In the genomic region with DNA sequence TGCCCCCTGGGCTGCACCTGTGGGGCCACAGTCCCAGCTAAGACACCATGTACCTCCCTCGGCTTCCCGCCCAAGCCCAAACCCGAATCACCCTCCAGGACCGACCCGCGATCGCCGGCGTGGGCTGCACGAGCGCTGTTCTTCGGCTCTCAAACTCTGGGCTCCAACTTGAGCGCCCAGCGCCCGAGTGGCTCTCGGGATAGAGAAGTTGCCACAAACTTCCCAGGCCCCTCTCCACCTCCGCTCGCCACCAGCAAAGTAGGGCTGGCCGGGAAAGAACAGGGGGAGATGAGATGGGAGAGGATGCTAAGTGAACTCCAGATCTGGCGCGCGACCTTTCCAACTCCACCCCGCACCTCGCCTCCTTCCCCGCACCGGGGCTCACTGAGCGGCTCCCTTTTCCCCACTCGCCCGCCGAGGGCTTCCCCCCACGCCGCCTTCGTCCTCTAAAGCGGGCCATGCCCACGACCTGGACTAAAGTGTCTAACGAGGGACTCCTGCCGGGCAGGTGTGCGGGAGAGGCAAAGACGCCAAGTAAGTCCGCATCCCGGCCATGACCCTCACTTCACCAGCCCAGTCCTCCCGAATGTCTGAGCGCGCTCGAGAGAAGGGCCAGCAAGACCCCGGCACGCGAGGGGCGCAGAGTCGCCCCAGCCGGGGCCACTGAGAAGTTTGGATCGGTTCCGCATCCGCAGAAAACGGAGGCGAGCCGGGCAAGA, we compare ENCODE assay signal across 7 mouse cellular contexts. TPM values are rescaled to one million over a fixed set of nuclear protein-coding genes. Genes with fewer than 3 reads are reported as not detected.
A peak's percentile ranks its signal among the peaks of the same experiment; 100 is the strongest.
DNase-seq lines count a peak whose midpoint lies in the region; ATAC-seq and TF ChIP-seq lines count a peak whose summit lies in the region.

No protein-coding gene starts in this region.

- H3K4me3 ChIP-seq in bone marrow macrophage, adult 2 months (ENCODE audit: insufficient read depth, low read length): peak overlapping the region; percentile 69
- peak overlapping the region; percentile 70 for H3K4me3 ChIP-seq in forebrain, embryonic 14.5 days (ENCODE audit: low read depth, low read length)
- H3K4me3 ChIP-seq in kidney, embryonic 16.5 days (ENCODE audit: low read length): peak overlapping the region; percentile 69
- peak overlapping the region; percentile 74 for H3K4me3 ChIP-seq in midbrain, embryonic 11.5 days (ENCODE audit: low read depth, low read length)

- DNase-seq in ovary, postnatal 10 days (ENCODE audit: low spot score): peak; percentile 7
- no peak for DNase-seq in ovary, postnatal 14 days (ENCODE audit: low spot score)
- no peak for DNase-seq in forebrain, embryonic 14.5 days (ENCODE audit: low spot score)
- peak; percentile 96 for DNase-seq in midbrain, embryonic 11.5 days (ENCODE audit: low spot score, missing footprints)
- peak; percentile 58 to 68 for DNase-seq in thymus, postnatal 10 days (ENCODE audit: low spot score in 2 of 2)

- peak overlapping the region; percentile 82 for H3K9ac ChIP-seq in forebrain, embryonic 14.5 days (ENCODE audit: low read length)
- H3K9ac ChIP-seq in kidney, embryonic 16.5 days (replicated peaks; ENCODE audit: low read length): peak overlapping the region; percentile 65
- H3K9ac ChIP-seq in midbrain, embryonic 11.5 days (ENCODE audit: low read length): peak overlapping the region; percentile 73

- TF ChIP-seq POLR2A in bone marrow macrophage, adult 2 months (IDR thresholded peaks at IDR 0.05; ENCODE audit: borderline replicate concordance, low read depth, low read length): no peak

- TF ChIP-seq CTCF in bone marrow macrophage, adult 2 months (IDR thresholded peaks at IDR 0.05; ENCODE audit: low read depth, low read length): no peak

- H3K4me1 ChIP-seq in bone marrow macrophage, adult 2 months (ENCODE audit: control insufficient read depth, insufficient read depth, low read length): 0 out of 2 replicates have a peak, but pooled peaks cover 3% of the 10 kb centered on the region
- peaks cover 12% of the 10 kb centered on the region; the same call in 1 of the 2 replicates for H3K4me1 ChIP-seq in forebrain, embryonic 14.5 days (ENCODE audit: control insufficient read depth, insufficient read depth, low read length)
- H3K4me1 ChIP-seq in kidney, embryonic 16.5 days (ENCODE audit: insufficient read depth, low read length): peaks cover 20% of the 10 kb centered on the region
- H3K4me1 ChIP-seq in midbrain, embryonic 11.5 days (ENCODE audit: control insufficient read depth, insufficient read depth, low read length): peaks cover 10% of the 10 kb centered on the region

- H3K9me3 ChIP-seq in forebrain, embryonic 14.5 days (replicated peaks; ENCODE audit: control insufficient read depth, low read length): no peaks in the 10 kb centered on the region
- no peaks in the 10 kb centered on the region for H3K9me3 ChIP-seq in kidney, embryonic 16.5 days (ENCODE audit: low read length)
- no peaks in the 10 kb centered on the region for H3K9me3 ChIP-seq in midbrain, embryonic 11.5 days (ENCODE audit: control insufficient read depth, low read length)

- WGBS in forebrain, embryonic 14.5 days: under 1% methylated on average over 57 of the region's 57 CpGs
- under 1% methylated on average over 57 of the region's 57 CpGs for WGBS in kidney, embryonic 16.5 days
- under 1% methylated on average over 55 of the region's 57 CpGs for WGBS in midbrain, embryonic 11.5 days

- H3K27ac ChIP-seq in bone marrow macrophage, adult 2 months (ENCODE audit: insufficient read depth, low read depth, low read length): no peak overlapping the region
- no peak overlapping the region for H3K27ac ChIP-seq in forebrain, embryonic 14.5 days (ENCODE audit: low read depth, low read length)
- no peak overlapping the region for H3K27ac ChIP-seq in kidney, embryonic 16.5 days (ENCODE audit: low read length)
- H3K27ac ChIP-seq in midbrain, embryonic 11.5 days (ENCODE audit: low read depth, low read length): no peak overlapping the region

- peak overlapping the region; percentile 99 for H3K4me2 ChIP-seq in forebrain, embryonic 14.5 days (ENCODE audit: low read length)
- H3K4me2 ChIP-seq in kidney, embryonic 16.5 days (replicated peaks; ENCODE audit: low read depth, low read length): peak overlapping the region; percentile 99
- peak overlapping the region; percentile 98 for H3K4me2 ChIP-seq in midbrain, embryonic 11.5 days

- H3K27me3 ChIP-seq in forebrain, embryonic 14.5 days (replicated peaks; ENCODE audit: control insufficient read depth, insufficient read depth, low read length): peaks cover 13% of the 10 kb centered on the region
- H3K27me3 ChIP-seq in kidney, embryonic 16.5 days (ENCODE audit: insufficient read depth, low read length): peaks cover 79% of the 10 kb centered on the region
- H3K27me3 ChIP-seq in midbrain, embryonic 11.5 days (ENCODE audit: control insufficient read depth, insufficient read depth, low read length): peaks cover 22% of the 10 kb centered on the region

- no peaks in the 10 kb centered on the region for H3K36me3 ChIP-seq in forebrain, embryonic 14.5 days (ENCODE audit: control insufficient read depth, insufficient read depth, low read length)
- H3K36me3 ChIP-seq in kidney, embryonic 16.5 days (ENCODE audit: insufficient read depth, low read length): no peaks in the 10 kb centered on the region
- no peaks in the 10 kb centered on the region for H3K36me3 ChIP-seq in midbrain, embryonic 11.5 days (ENCODE audit: control insufficient read depth, insufficient read depth, low read length)

- ATAC-seq in forebrain, embryonic 14.5 days: peak; percentile 7
- peak; percentile 41; the same call in 1 of the 2 replicates for ATAC-seq in kidney, embryonic 16.5 days (ENCODE audit: low FRiP score, low TSS enrichment)
- peak; percentile 28 for ATAC-seq in midbrain, embryonic 11.5 days (ENCODE audit: low FRiP score)

RNA-seq across cellular contexts. Expression of gene Satb1, which starts 1.2 kb away (rescaled TPM):
- 0.34 and 0.80 TPM in 2 replicates for polyA plus RNA-seq in bone marrow macrophage, adult 2 months (2012; ENCODE audit: insufficient read depth, insufficient read length, missing spikeins)
- 24.2 and 33.5 TPM in 2 replicates for polyA plus RNA-seq in forebrain, embryonic 14.5 days (2014; fragmentation: Nextera tagmentation; extraction: Ambion mirVana)
- polyA plus RNA-seq in kidney, embryonic 16.5 days (2015; fragmentation: Nextera tagmentation; extraction: Ambion mirVana): 6.7 and 7.5 TPM in 2 replicates
- polyA plus RNA-seq in midbrain, embryonic 11.5 days (2014; fragmentation: Nextera tagmentation; extraction: Ambion mirVana): 30.0 and 31.9 TPM in 2 replicates

Comparison
In these comparisons a context has a peak if more than half of its experiments do, and no peak if none do; other contexts are left out.
1. DNase-seq: peak in ovary, postnatal 10 days (single experiment), midbrain, embryonic 11.5 days (single experiment) and thymus, postnatal 10 days (2 of 2); none in ovary, postnatal 14 days (single experiment) and forebrain, embryonic 14.5 days (single experiment).
2. Peak in every context shown above with its lines, with median percentiles within 50 percentile points of each other: H3K4me3 ChIP-seq, ATAC-seq, H3K4me2 ChIP-seq and H3K9ac ChIP-seq.